Mouse (Mus musculus): Measurements from ENCODE around the gene Rpn1. TPM values are rescaled to one million over a fixed set of nuclear protein-coding genes. Genes with fewer than 3 reads are reported as not detected.
A peak's percentile ranks its signal among the peaks of the same experiment; 100 is the strongest.

The Rpn1 gene
- polyA plus RNA-seq, 2 experiments = 316 to 381 TPM

- TF ChIP-seq POLR2A (IDR thresholded peaks at IDR 0.05; ENCODE audit: borderline replicate concordance, extremely low read depth, insufficient read depth, insufficient read length) = no peak
- 0 out of 2 replicates have a peak, but pooled peaks cover 4% of the 10 kb centered on the region for H3K4me1 ChIP-seq (ENCODE audit: control insufficient read depth, insufficient read depth, low read length)
- DNase-seq (ENCODE audit: low spot score) = no peak
- ATAC-seq (ENCODE audit: low FRiP score, low read depth) = no peak
- no peaks in the 10 kb centered on the region for H3K36me3 ChIP-seq (ENCODE audit: control insufficient read depth, insufficient read depth, low read length)
- peak overlapping the region; percentile 45; the same call in 1 of the 2 replicates for H3K9ac ChIP-seq (ENCODE audit: low read depth, low read length, severe bottlenecking)
- no peaks in the 10 kb centered on the region for H3K9me3 ChIP-seq (ENCODE audit: control insufficient read depth, low read length)
- no peak overlapping the region for H3K27ac ChIP-seq (replicated peaks; ENCODE audit: low read depth, low read length)
- WGBS = 34% methylated on average over 5 of the region's 5 CpGs
- H3K4me2 ChIP-seq (replicated peaks; ENCODE audit: low read depth, low read length, severe bottlenecking) = no peak overlapping the region
- no peak overlapping the region for H3K4me3 ChIP-seq (replicated peaks; ENCODE audit: low read length)
- H3K27me3 ChIP-seq (ENCODE audit: control insufficient read depth, insufficient read depth, low read length) = no peaks in the 10 kb centered on the region
Measured at GRCm38 (mm10) chr6:88131521-88131920, 47.2 kb downstream of the Rpn1 start.

GRCm38 (mm10) chr6:88132051-88132450, 47.8 kb downstream of the Rpn1 start:
- peak overlapping the region; percentile 45; the same call in 1 of the 2 replicates for H3K9ac ChIP-seq (ENCODE audit: low read depth, low read length, severe bottlenecking)
- WGBS = 7% methylated on average over 17 of the region's 17 CpGs
- no peaks in the 10 kb centered on the region for H3K9me3 ChIP-seq (ENCODE audit: control insufficient read depth, low read length)
- DNase-seq (ENCODE audit: low spot score) = no peak
- peak overlapping the region; percentile 30 for H3K4me2 ChIP-seq (replicated peaks; ENCODE audit: low read depth, low read length, severe bottlenecking)
- no peaks in the 10 kb centered on the region for H3K27me3 ChIP-seq (ENCODE audit: control insufficient read depth, insufficient read depth, low read length)
- 0 out of 2 replicates have a peak, but pooled peaks cover 4% of the 10 kb centered on the region for H3K4me1 ChIP-seq (ENCODE audit: control insufficient read depth, insufficient read depth, low read length)
- no peak for TF ChIP-seq POLR2A (IDR thresholded peaks at IDR 0.05; ENCODE audit: borderline replicate concordance, extremely low read depth, insufficient read depth, insufficient read length)
- H3K36me3 ChIP-seq (ENCODE audit: control insufficient read depth, insufficient read depth, low read length) = no peaks in the 10 kb centered on the region
- ATAC-seq (ENCODE audit: low FRiP score, low read depth) = no peak
- no peak overlapping the region for H3K27ac ChIP-seq (replicated peaks; ENCODE audit: low read depth, low read length)
- no peak overlapping the region for H3K4me3 ChIP-seq (replicated peaks; ENCODE audit: low read length)

GRCm38 (mm10) chr6:88133061-88133460, 48.8 kb downstream of the Rpn1 start:
- 0 out of 2 replicates have a peak, but pooled peaks cover 4% of the 10 kb centered on the region for H3K4me1 ChIP-seq (ENCODE audit: control insufficient read depth, insufficient read depth, low read length)
- H3K27ac ChIP-seq (replicated peaks; ENCODE audit: low read depth, low read length) = no peak overlapping the region
- ATAC-seq (ENCODE audit: low FRiP score, low read depth) = no peak
- no peak overlapping the region for H3K4me2 ChIP-seq (replicated peaks; ENCODE audit: low read depth, low read length, severe bottlenecking)
- no peak overlapping the region for H3K4me3 ChIP-seq (replicated peaks; ENCODE audit: low read length)
- TF ChIP-seq POLR2A (IDR thresholded peaks at IDR 0.05; ENCODE audit: borderline replicate concordance, extremely low read depth, insufficient read depth, insufficient read length) = no peak
- DNase-seq (ENCODE audit: low spot score) = no peak
- no peaks in the 10 kb centered on the region for H3K36me3 ChIP-seq (ENCODE audit: control insufficient read depth, insufficient read depth, low read length)
- no peaks in the 10 kb centered on the region for H3K9me3 ChIP-seq (ENCODE audit: control insufficient read depth, low read length)
- 81% methylated on average over 6 of the region's 6 CpGs for WGBS
- no peaks in the 10 kb centered on the region for H3K27me3 ChIP-seq (ENCODE audit: control insufficient read depth, insufficient read depth, low read length)
- H3K9ac ChIP-seq (ENCODE audit: low read depth, low read length, severe bottlenecking) = no peak overlapping the region

- H3K36me3 ChIP-seq (ENCODE audit: control insufficient read depth, insufficient read depth, low read length) = no peaks in the 10 kb centered on the region
- 34% methylated on average over 6 of the region's 6 CpGs for WGBS
- H3K9ac ChIP-seq (ENCODE audit: low read depth, low read length, severe bottlenecking) = no peak overlapping the region
- 0 out of 2 replicates have a peak, but pooled peaks cover 4% of the 10 kb centered on the region for H3K4me1 ChIP-seq (ENCODE audit: control insufficient read depth, insufficient read depth, low read length)
- no peak overlapping the region for H3K4me3 ChIP-seq (replicated peaks; ENCODE audit: low read length)
- ATAC-seq (ENCODE audit: low FRiP score, low read depth) = 0 out of 2 replicates have a peak, but pooled peaks have one; percentile 35
- H3K27me3 ChIP-seq (ENCODE audit: control insufficient read depth, insufficient read depth, low read length) = no peaks in the 10 kb centered on the region
- TF ChIP-seq POLR2A (IDR thresholded peaks at IDR 0.05; ENCODE audit: borderline replicate concordance, extremely low read depth, insufficient read depth, insufficient read length) = no peak
- H3K27ac ChIP-seq (replicated peaks; ENCODE audit: low read depth, low read length) = no peak overlapping the region
- peak; percentile 40 for DNase-seq (ENCODE audit: low spot score)
- no peaks in the 10 kb centered on the region for H3K9me3 ChIP-seq (ENCODE audit: control insufficient read depth, low read length)
- no peak overlapping the region for H3K4me2 ChIP-seq (replicated peaks; ENCODE audit: low read depth, low read length, severe bottlenecking)
Measured at GRCm38 (mm10) chr6:88133878-88134277, 49.6 kb downstream of the Rpn1 start.

GRCm38 (mm10) chr6:88136201-88136631, 51.9 kb downstream of the Rpn1 start:
- Histone ChIP-seq H3K36me3 (ENCODE audit: control insufficient read depth, insufficient read depth, low read length) (no peaks in the 10 kb centered on the region), H3K9me3 (ENCODE audit: control insufficient read depth, low read length) (no peaks in the 10 kb centered on the region), H3K27me3 (ENCODE audit: control insufficient read depth, insufficient read depth, low read length) (no peaks in the 10 kb centered on the region), H3K4me2 (replicated peaks; ENCODE audit: low read depth, low read length, severe bottlenecking) (peak overlapping the region; percentile 39), H3K9ac (ENCODE audit: low read depth, low read length, severe bottlenecking) (peak overlapping the region; percentile 29), H3K4me1 (ENCODE audit: control insufficient read depth, insufficient read depth, low read length) (0 out of 2 replicates have a peak, but pooled peaks cover 4% of the 10 kb centered on the region), H3K4me3 (replicated peaks; ENCODE audit: low read length) (peak overlapping the region; percentile 14; the same call in 1 of the 2 replicates), H3K27ac (replicated peaks; ENCODE audit: low read depth, low read length) (no peak overlapping the region)
- peak; percentile 60; the same call in 1 of the 2 replicates for ATAC-seq (ENCODE audit: low FRiP score, low read depth)
- 35% methylated on average over 15 of the region's 15 CpGs for WGBS
- TF ChIP-seq POLR2A (IDR thresholded peaks at IDR 0.05; ENCODE audit: borderline replicate concordance, extremely low read depth, insufficient read depth, insufficient read length) = no peak
- DNase-seq (ENCODE audit: low spot score) = peak; percentile 24

Data from limb, embryonic 14.5 days (tissue).